Mouse (Mus musculus) lung, adult 2 months (tissue): ENCODE data around the gene Tsr3.

Experiments used
- CTCF ChIP-seq: fragments of 200-500 bp; IDR thresholded peaks from 2 replicates; pipeline ENCODE4 v1.5.1; 2011; ENCODE audit warnings: mild to moderate bottlenecking, low read length, control low read depth; ENCODE audit not compliant: insufficient read depth
- POLR2A ChIP-seq: fragments of 200-500 bp; IDR thresholded peaks from 2 replicates; pipeline ENCODE4 v1.6.1; 2011; ENCODE audit warnings: low read depth, mild to moderate bottlenecking, control low read depth, low read length, borderline replicate concordance; ENCODE audit errors: extremely low read depth

DNA sequence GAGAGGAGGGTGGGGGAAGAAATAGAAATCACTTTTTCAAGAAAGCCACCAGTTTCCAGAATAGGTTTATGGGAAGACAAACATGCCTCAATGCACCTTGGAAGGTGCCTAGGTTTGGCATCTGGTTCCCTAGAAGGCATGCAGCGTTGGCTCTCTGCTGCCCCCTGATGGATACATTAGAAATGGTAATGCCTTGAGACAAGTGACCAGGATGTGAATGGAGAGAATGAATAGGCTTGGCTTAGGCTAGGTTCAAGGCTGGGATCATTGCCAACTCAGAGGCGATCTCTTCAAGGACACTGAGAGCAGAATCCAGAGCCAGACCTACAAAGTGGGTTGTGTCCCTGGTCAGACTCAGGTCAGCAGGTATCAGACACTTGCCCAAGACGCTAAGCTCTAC, 45.1 kb downstream of the Tsr3 start:
- TF ChIP-seq POLR2A (no peak), CTCF (peak; percentile 96)
